Mouse (Mus musculus) stomach, embryonic 14.5 days (tissue): Measurements from ENCODE around the gene Hes7. TPM values are rescaled to one million over a fixed set of nuclear protein-coding genes. Genes with fewer than 3 reads are reported as not detected.

Experiments used
- ATAC-seq: fragments of 200-750 bp; cut with Nextera tagmentation; 2 replicates; pipeline ENCODE4 v1.8.0; 2017; ENCODE audit warnings: low read depth, moderate TSS enrichment; ENCODE audit not compliant: insufficient number of reproducible peaks, insufficient read depth, low FRiP score
- H3K27ac ChIP-seq: fragments of 300-500 bp; sonication (generic); 2 replicates; pipeline ENCODE4 v1.5.1; 2014; ENCODE audit warnings: mild to moderate bottlenecking, low read length, moderate library complexity, mixed read lengths
- H3K27me3 ChIP-seq: fragments of 300-500 bp; sonication (generic); 2 replicates; pipeline ENCODE4 v1.6.1; 2014; ENCODE audit warnings: low read length, control low read depth, mixed read lengths; ENCODE audit not compliant: control insufficient read depth, insufficient read depth
- H3K36me3 ChIP-seq: fragments of 300-500 bp; sonication (generic); 2 replicates; pipeline ENCODE4 v1.6.1; 2014; ENCODE audit warnings: mild to moderate bottlenecking, control low read depth, low read length, moderate library complexity, mixed read lengths; ENCODE audit not compliant: control insufficient read depth, insufficient read depth
- H3K4me1 ChIP-seq: fragments of 300-500 bp; sonication (generic); 2 replicates; pipeline ENCODE4 v1.6.1; 2014; ENCODE audit warnings: low read length, control low read depth, mixed read lengths; ENCODE audit not compliant: control insufficient read depth, insufficient read depth
- H3K4me2 ChIP-seq: fragments of 300-500 bp; sonication (generic); replicated peaks from 2 replicates; pipeline ENCODE4 v1.6.1; 2014; ENCODE audit warnings: low read depth, low read length, control low read depth
- H3K4me3 ChIP-seq: fragments of 300-500 bp; sonication (generic); 2 replicates; pipeline ENCODE4 v1.5.1; 2014; ENCODE audit warnings: low read depth, low read length, control low read depth
- H3K9ac ChIP-seq: fragments of 300-500 bp; sonication (generic); replicated peaks from 2 replicates; pipeline ENCODE4 v1.6.1; 2014; ENCODE audit warnings: low read depth, mild to moderate bottlenecking, control low read depth, low read length, moderate library complexity, mixed read lengths
- H3K9me3 ChIP-seq: fragments of 300-500 bp; sonication (generic); 2 replicates; pipeline ENCODE4 v1.6.1; 2016; ENCODE audit warnings: low read depth, low read length, control low read depth; ENCODE audit not compliant: control insufficient read depth
- WGBS: fragments of 180-500 bp; shearing (Covaris S2); extraction: QIAGEN DNeasy Blood & Tissue Kit; methylation state at CpG from one replicate; pipeline ENCODE4 v1.1.7; 2014; 5-methylcytosine and 5-hydroxymethylcytosine counted together
- polyA plus RNA-seq: library from polyadenylated mRNA; unstranded; fragments of >200 nt; fragmentation: Nextera tagmentation; extraction: Ambion mirVana; gene quantifications from 2 replicates; pipeline ENCODE4 v1.2.1, GENCODE M21; 2014

Hes7 gene
- 0.39 and 0.54 TPM in 2 replicates for polyA plus RNA-seq

DNA sequence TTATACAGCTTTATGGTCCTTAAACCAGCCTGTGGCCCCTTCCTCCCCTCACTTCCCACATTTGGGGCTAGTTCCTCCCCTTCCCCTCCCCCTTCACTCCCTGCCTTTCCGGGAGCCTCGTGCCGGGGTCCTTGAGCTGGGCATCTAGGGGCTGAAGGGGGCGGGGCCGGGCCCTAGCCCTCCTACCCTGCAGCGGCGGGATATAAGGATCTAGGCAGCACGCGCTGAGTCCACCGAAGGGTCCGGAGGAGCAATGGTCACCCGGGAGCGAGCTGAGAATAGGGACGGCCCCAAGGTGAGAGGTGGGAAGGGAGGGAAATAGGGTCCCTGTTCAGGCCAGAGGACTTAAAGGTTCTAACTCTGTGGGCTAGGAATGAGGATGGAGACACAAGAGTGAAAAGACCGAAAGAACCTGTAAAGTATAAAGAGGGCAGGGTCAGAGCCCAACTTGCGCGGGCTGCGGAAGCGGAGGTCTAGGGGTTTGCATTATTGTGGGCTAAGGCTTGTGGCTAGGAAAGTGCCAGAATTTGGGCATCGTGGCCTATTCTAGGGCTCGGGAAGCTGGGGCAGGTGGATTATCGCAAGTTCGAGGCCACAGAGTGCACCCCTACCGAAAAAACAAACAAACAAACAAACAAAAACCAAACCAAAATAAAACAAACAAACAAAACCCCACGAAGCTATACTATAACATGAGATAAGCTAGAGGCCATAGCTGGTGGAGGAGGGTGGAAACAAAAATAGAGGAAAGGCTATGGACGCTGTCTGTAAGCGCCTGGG, at the start of gene Hes7:
TSS of gene Hes7 (plus strand) at position 184 of the 780 bp plus-strand sequence.
- Histone ChIP-seq H3K27me3 (no peaks in the 10 kb centered on the region), H3K36me3 (no peaks in the 10 kb centered on the region), H3K4me2 (peak within 1 kb of the TSS; percentile 94), H3K9me3 (no peaks in the 10 kb centered on the region), H3K4me1 (peaks cover 17% of the 10 kb centered on the region), H3K27ac (no peak within 1 kb of the TSS), H3K9ac (no peak within 1 kb of the TSS; the same call in none of the 2 replicates), H3K4me3 (peak within 1 kb of the TSS; percentile 71)
- WGBS = 2% methylated on average over 27 of the region's 27 CpGs
- ATAC-seq = no peak

GRCm38 (mm10) chr11:69070590-69071222, 49.5 kb upstream of the Hes7 start, which contains the start of gene Tmem107:
TSS of gene Tmem107 (plus strand) at chr11:69070806.
- peak; percentile 93 for ATAC-seq

DNA sequence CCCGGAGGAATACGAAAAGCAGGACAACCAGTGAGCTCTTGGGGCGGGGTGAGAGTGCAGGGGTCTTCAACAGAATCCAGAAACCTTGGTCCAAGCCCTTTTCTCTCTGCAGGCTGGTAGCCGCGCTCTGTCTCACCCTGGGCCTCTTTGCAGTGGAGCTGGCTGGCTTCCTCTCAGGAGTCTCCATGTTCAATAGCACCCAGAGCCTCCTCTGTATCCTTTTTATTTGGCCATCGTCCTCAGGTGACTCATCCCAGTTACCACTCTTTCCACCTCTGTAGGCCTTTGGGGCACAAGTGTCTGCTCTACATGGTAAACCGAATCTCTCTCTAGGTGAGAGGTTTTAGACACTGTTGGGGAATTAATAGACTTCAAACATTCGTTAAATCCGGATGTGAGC, 48.9 kb upstream of the Hes7 start:
- Histone ChIP-seq H3K27me3 (no peaks in the 10 kb centered on the region), H3K36me3 (no peaks in the 10 kb centered on the region), H3K9me3 (no peaks in the 10 kb centered on the region), H3K4me3 (peak overlapping the region; percentile 60), H3K27ac (peak overlapping the region; percentile 95; the same call in 1 of the 2 replicates), H3K4me2 (peak overlapping the region; percentile 52), H3K9ac (peak overlapping the region; percentile 70; the same call in 1 of the 2 replicates), H3K4me1 (peaks cover 21% of the 10 kb centered on the region)
- no peak for ATAC-seq
- 22% methylated on average over 9 of the region's 9 CpGs for WGBS

More at GRCm38 (mm10) chr11:69070590-69071222, 49.5 kb upstream of the Hes7 start, which contains the start of gene Tmem107:
- Histone ChIP-seq H3K36me3 (no peaks in the 10 kb centered on the region), H3K9ac (peak within 1 kb of the TSS; percentile 70), H3K4me2 (peak within 1 kb of the TSS; percentile 52), H3K27me3 (no peaks in the 10 kb centered on the region), H3K4me1 (peaks cover 21% of the 10 kb centered on the region), H3K27ac (peak within 1 kb of the TSS; percentile 95), H3K4me3 (peak within 1 kb of the TSS; percentile 60), H3K9me3 (no peaks in the 10 kb centered on the region)
- WGBS = under 1% methylated on average over 47 of the region's 47 CpGs

- H3K4me2 ChIP-seq = peak overlapping the region; percentile 45; the same call in 1 of the 2 replicates
- no peaks in the 10 kb centered on the region for H3K9me3 ChIP-seq
- no peak overlapping the region; the same call in 1 of the 2 replicates for H3K9ac ChIP-seq
- H3K4me1 ChIP-seq = peaks cover 21% of the 10 kb centered on the region
- no peaks in the 10 kb centered on the region for H3K27me3 ChIP-seq
- no peaks in the 10 kb centered on the region for H3K36me3 ChIP-seq
- no peak for ATAC-seq
- H3K4me3 ChIP-seq = peak overlapping the region; percentile 24; the same call in 1 of the 2 replicates
- 77% methylated on average over 11 of the region's 11 CpGs for WGBS
- peak overlapping the region; percentile 96 for H3K27ac ChIP-seq
Measured at GRCm38 (mm10) chr11:69072234-69072633, 48.0 kb upstream of the Hes7 start.

DNA sequence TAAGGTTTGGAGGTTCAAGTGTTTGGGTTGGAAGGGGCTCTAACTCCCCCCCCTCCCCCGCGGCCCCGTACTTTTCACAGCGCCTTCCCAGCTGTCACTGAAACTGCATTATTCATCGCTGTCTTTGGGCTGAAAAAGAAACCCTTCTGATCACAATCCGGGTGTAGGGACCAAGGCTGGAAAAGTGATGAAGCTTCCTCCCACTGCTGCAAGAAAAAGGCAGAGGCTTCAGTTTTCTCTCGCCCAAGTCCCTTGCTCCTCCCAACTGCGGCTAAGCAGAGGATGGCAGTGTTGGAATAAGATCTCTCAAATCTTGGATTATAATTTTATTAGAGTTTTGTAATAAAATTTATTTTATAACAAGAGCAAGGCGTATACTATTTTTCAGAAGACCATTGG, 47.5 kb upstream of the Hes7 start:
- Histone ChIP-seq H3K9me3 (no peaks in the 10 kb centered on the region), H3K36me3 (no peaks in the 10 kb centered on the region), H3K27me3 (no peaks in the 10 kb centered on the region), H3K4me2 (peak overlapping the region; percentile 45), H3K27ac (peak overlapping the region; percentile 96), H3K4me1 (peaks cover 19% of the 10 kb centered on the region), H3K9ac (no peak overlapping the region; the same call in 1 of the 2 replicates), H3K4me3 (peak overlapping the region; percentile 24)
- no peak for ATAC-seq
- 3% methylated on average over 9 of the region's 9 CpGs for WGBS

DNA sequence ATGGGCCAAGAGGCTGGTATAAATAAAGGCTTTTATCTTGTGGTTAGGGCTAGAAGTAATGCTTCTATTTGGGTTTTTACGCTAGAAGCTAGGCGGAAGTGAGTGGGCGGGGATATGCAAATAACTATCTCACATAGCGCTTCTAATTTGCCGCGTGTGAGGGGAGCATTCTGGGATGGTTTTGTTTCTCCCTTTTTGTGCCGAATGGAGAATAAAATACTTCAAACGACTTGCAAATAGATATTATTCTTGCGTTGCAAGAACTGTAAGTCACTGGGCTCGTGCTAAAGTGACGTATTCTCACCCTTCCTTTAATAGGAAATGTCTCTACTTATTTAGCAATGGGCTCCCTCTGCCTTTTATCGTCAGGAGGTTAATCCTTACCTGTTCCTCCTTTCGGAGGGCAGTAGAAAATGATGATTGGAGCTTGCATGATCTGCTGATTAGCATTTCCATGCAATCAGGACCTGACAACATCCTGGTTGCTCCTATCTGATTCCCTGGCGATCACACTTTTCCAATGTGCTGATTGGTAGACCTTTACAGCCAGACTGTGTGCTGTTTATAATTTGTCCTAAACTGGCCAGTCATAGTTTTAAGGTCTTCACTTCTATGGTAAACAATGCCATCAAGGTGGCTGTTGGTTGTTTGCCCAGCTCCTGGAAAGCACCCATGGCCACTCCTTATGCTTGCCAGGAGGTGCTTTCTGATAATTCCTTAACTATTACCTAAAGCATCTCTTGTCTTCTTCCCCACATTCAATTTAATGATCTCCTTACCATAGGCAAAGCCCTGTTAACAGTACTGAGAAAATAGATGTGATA, 46.9 kb upstream of the Hes7 start:
- no peaks in the 10 kb centered on the region for H3K27me3 ChIP-seq

GRCm38 (mm10) chr11:69073951-69074775, 46.0 kb upstream of the Hes7 start:
- Histone ChIP-seq H3K4me1 (peaks cover 18% of the 10 kb centered on the region), H3K9me3 (no peaks in the 10 kb centered on the region), H3K27me3 (no peaks in the 10 kb centered on the region), H3K9ac (no peak overlapping the region), H3K4me3 (no peak overlapping the region), H3K27ac (peak overlapping the region; percentile 96; the same call in 1 of the 2 replicates), H3K4me2 (0 out of 2 replicates have a peak overlapping the region, but pooled peaks have one; percentile 45), H3K36me3 (no peaks in the 10 kb centered on the region)
- ATAC-seq = no peak
- 45% methylated on average over 6 of the region's 6 CpGs for WGBS

More for the DNA sequence above, 46.9 kb upstream of the Hes7 start:
- no peaks in the 10 kb centered on the region for H3K36me3 ChIP-seq
- ATAC-seq = peak; percentile 50
- WGBS = under 1% methylated on average over 14 of the region's 14 CpGs
- peak overlapping the region; percentile 24 for H3K4me3 ChIP-seq
- H3K27ac ChIP-seq = peak overlapping the region; percentile 96
- H3K9ac ChIP-seq = peak overlapping the region; percentile 39; the same call in 1 of the 2 replicates
- peaks cover 18% of the 10 kb centered on the region for H3K4me1 ChIP-seq
- H3K4me2 ChIP-seq = peak overlapping the region; percentile 45
- no peaks in the 10 kb centered on the region for H3K9me3 ChIP-seq
